Mouse (Mus musculus): ENCODE measurements around the gene Pax6.

DNA sequence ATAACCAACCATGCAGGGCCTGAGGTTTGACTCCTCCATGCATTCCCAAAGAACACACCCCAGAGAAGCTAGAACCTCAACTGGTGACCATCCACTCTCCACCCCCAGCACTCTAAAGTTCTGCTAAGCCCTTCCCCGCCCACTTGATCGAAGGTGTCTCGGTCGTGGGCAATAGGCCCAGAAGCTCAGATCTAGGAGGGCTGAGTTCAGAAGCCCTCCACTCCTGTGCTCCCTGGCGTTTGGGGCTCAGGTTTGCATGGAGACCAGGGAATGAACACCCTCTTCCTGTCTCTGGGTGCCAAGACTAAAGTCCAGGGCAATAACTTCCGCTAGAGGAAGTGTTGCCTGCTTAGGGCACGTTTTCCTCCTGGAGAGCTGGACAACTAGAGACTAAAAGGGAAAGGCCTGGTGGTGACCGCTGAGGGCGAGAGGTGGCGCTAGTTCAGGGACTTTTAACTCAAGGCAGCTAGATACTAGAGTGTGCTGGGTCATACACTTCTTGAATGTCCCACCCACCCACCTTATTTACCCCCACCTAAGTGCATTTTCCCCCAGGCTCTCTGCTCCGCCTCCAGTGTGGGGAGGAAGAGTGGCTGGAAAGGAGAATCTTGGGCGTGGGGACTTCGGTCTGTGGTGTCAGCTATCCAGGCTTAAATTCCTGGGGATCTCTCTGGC is 18.8 kb downstream of the Pax6 start:
- TF ChIP-seq CTCF (IDR thresholded peaks at IDR 0.05; ENCODE audit: low read depth, low read length) (no peak), GATA1 (IDR thresholded peaks at IDR 0.05; ENCODE audit: borderline replicate concordance, low read length) (no peak)

Data from G1E (cell line).